Comparison of ENCODE assay signal across 9 mouse cellular contexts in genomic region chr6:55177060-55177732, GRCm38 (mm10). TPM values are rescaled to one million over a fixed set of nuclear protein-coding genes. Genes with fewer than 3 reads are reported as not detected.
DNase-seq lines count a peak whose midpoint lies in the region; ATAC-seq and TF ChIP-seq lines count a peak whose summit lies in the region.
"Had no signal": no experiment of that assay in that cellular context is flagged by ENCODE, and none has a peak within 500 bp of the region (broad histone marks: within the 10 kb centered on the region; RNA-seq: fewer than 3 reads in every experiment).

No protein-coding gene starts in this region.

- no peaks in the 10 kb centered on the region for H3K4me1 ChIP-seq in intestine, postnatal 0 days (replicated peaks; ENCODE audit: control insufficient read depth, insufficient read depth, low read length)
- peaks cover 4% of the 10 kb centered on the region; the same call in 1 of the 2 replicates for H3K4me1 ChIP-seq in intestine, embryonic 16.5 days (ENCODE audit: control insufficient read depth, insufficient read depth, low read length)
- H3K4me1 ChIP-seq in E14TG2a.4 (replicated peaks; ENCODE audit: low read depth, low read length), result no peaks in the 10 kb centered on the region
- H3K4me1 ChIP-seq in forebrain, embryonic 15.5 days, result no peaks in the 10 kb centered on the region

- no peak overlapping the region for H3K4me2 ChIP-seq in intestine, postnatal 0 days (replicated peaks; ENCODE audit: low read depth)
- H3K4me2 ChIP-seq in intestine, embryonic 16.5 days (ENCODE audit: low read depth, low read length), result no peak overlapping the region
- no peak overlapping the region for H3K4me2 ChIP-seq in forebrain, embryonic 15.5 days (replicated peaks)
- H3K4me2 ChIP-seq: neural tube, embryonic 12.5 days had no signal

- no peaks in the 10 kb centered on the region for H3K36me3 ChIP-seq in intestine, postnatal 0 days (ENCODE audit: control insufficient read depth, insufficient read depth)
- H3K36me3 ChIP-seq in intestine, embryonic 16.5 days (ENCODE audit: control insufficient read depth, insufficient read depth, low read length), result no peaks in the 10 kb centered on the region
- H3K36me3 ChIP-seq in E14TG2a.4 (ENCODE audit: insufficient read depth, low read length), result no peaks in the 10 kb centered on the region
- no peaks in the 10 kb centered on the region for H3K36me3 ChIP-seq in forebrain, embryonic 15.5 days
- H3K36me3 ChIP-seq: neural tube, embryonic 12.5 days had no signal

- no peak overlapping the region for H3K9ac ChIP-seq in intestine, postnatal 0 days (ENCODE audit: low read depth, low read length)
- H3K9ac ChIP-seq in intestine, embryonic 16.5 days (ENCODE audit: low read depth, low read length), result no peak overlapping the region
- no peak overlapping the region for H3K9ac ChIP-seq in forebrain, embryonic 15.5 days (replicated peaks)
- H3K9ac ChIP-seq: neural tube, embryonic 12.5 days had no signal

- no peak overlapping the region for H3K27ac ChIP-seq in intestine, postnatal 0 days (ENCODE audit: low read depth, low read length)
- no peak overlapping the region for H3K27ac ChIP-seq in intestine, embryonic 16.5 days (ENCODE audit: low read length)
- no peak overlapping the region for H3K27ac ChIP-seq in forebrain, embryonic 15.5 days (replicated peaks)
- H3K27ac ChIP-seq: neural tube, embryonic 12.5 days had no signal

- DNase-seq in 3T3-L1 (ENCODE audit: low read depth, low spot score), result peak; percentile 38
- peak; percentile 16 to 36 for DNase-seq in layer of hippocampus, postnatal 14 days (ENCODE audit: low spot score in 2 of 2)
- DNase-seq in spleen, adult 12 weeks (ENCODE audit: low spot score), result no peak

- ATAC-seq in intestine, postnatal 0 days, result no peak
- no peak for ATAC-seq in intestine, embryonic 16.5 days
- no peak for ATAC-seq in forebrain, embryonic 15.5 days (replicated peaks)
- ATAC-seq in activated CD4-positive, CD25-positive, alpha-beta regulatory T cell, adult 4 months, result no peak

- peak; percentile 59 for TF ChIP-seq CTCF in intestine, postnatal 0 days (IDR thresholded peaks at IDR 0.05; ENCODE audit: low read depth)
- TF ChIP-seq CTCF in E14TG2a.4 (conservative IDR thresholded peaks at IDR 0.05; ENCODE audit: low read length), result peak; percentile 59

- 54% methylated on average over 12 of the region's 12 CpGs for WGBS in intestine, postnatal 0 days
- WGBS in intestine, embryonic 16.5 days, result 47% methylated on average over 12 of the region's 12 CpGs
- 52% methylated on average over 12 of the region's 12 CpGs for WGBS in forebrain, embryonic 15.5 days

- H3K27me3 ChIP-seq in intestine, postnatal 0 days (replicated peaks; ENCODE audit: control insufficient read depth, insufficient read depth, low read length), result no peaks in the 10 kb centered on the region
- no peaks in the 10 kb centered on the region for H3K27me3 ChIP-seq in intestine, embryonic 16.5 days (replicated peaks; ENCODE audit: control insufficient read depth, insufficient read depth, low read length)
- H3K27me3 ChIP-seq in E14TG2a.4 (ENCODE audit: insufficient read depth, low read length), result no peaks in the 10 kb centered on the region; the same call in 1 of the 2 replicates
- no peaks in the 10 kb centered on the region for H3K27me3 ChIP-seq in forebrain, embryonic 15.5 days

- no peaks in the 10 kb centered on the region for H3K9me3 ChIP-seq in intestine, postnatal 0 days (ENCODE audit: control insufficient read depth)
- no peaks in the 10 kb centered on the region for H3K9me3 ChIP-seq in intestine, embryonic 16.5 days (ENCODE audit: control insufficient read depth, low read length)
- peaks cover 2% of the 10 kb centered on the region; the same call in 1 of the 2 replicates for H3K9me3 ChIP-seq in E14TG2a.4 (ENCODE audit: low read length)
- no peaks in the 10 kb centered on the region for H3K9me3 ChIP-seq in forebrain, embryonic 15.5 days
- H3K9me3 ChIP-seq: neural tube, embryonic 12.5 days had no signal

- no peak overlapping the region for H3K4me3 ChIP-seq in intestine, postnatal 0 days (ENCODE audit: low read depth, low read length)
- no peak overlapping the region for H3K4me3 ChIP-seq in intestine, embryonic 16.5 days (ENCODE audit: low read length)
- no peak overlapping the region for H3K4me3 ChIP-seq in E14TG2a.4 (replicated peaks; ENCODE audit: low read length)
- no peak overlapping the region for H3K4me3 ChIP-seq in forebrain, embryonic 15.5 days
- H3K4me3 ChIP-seq: neural tube, embryonic 12.5 days had no signal

RNA-seq across cellular contexts. Expression of gene Inmt, which starts 2.4 kb away (rescaled TPM):
- 0.10 TPM in 1 of 2 replicates, not detected in the other for polyA plus RNA-seq in intestine, postnatal 0 days (2015; fragmentation: Nextera tagmentation; extraction: Ambion mirVana)
- polyA plus RNA-seq in intestine, embryonic 16.5 days (2015; fragmentation: Nextera tagmentation; extraction: Ambion mirVana), result 0.33 TPM in 1 of 2 replicates, not detected in the other
- total RNA-seq in layer of hippocampus, postnatal 14 days (2021), result under 1 TPM in 1 of 2 experiments, not detected in 1; 0.83 TPM
- polyA plus RNA-seq in forebrain, embryonic 15.5 days (2015; fragmentation: Nextera tagmentation; extraction: Ambion mirVana), result not detected in 2 replicates
- polyA plus RNA-seq in activated CD4-positive, CD25-positive, alpha-beta regulatory T cell, adult 4 months (2017; shearing (Covaris generic)), result not detected
- polyA plus RNA-seq: neural tube, embryonic 12.5 days had no signal

RNA-seq across cellular contexts. Expression of gene Mindy4, which starts 26.0 kb away (rescaled TPM):
- polyA plus RNA-seq in intestine, postnatal 0 days (2015; fragmentation: Nextera tagmentation; extraction: Ambion mirVana), result 2.1 and 2.3 TPM in 2 replicates
- polyA plus RNA-seq in intestine, embryonic 16.5 days (2015; fragmentation: Nextera tagmentation; extraction: Ambion mirVana), result 5.8 and 6.4 TPM in 2 replicates
- 10 to 100 TPM in 1 of 2 experiments, 1 to 10 TPM in 1; 10.0 to 11.9 TPM for total RNA-seq in layer of hippocampus, postnatal 14 days (2021)
- polyA plus RNA-seq in forebrain, embryonic 15.5 days (2015; fragmentation: Nextera tagmentation; extraction: Ambion mirVana), result 14.9 and 17.4 TPM in 2 replicates
- polyA plus RNA-seq in activated CD4-positive, CD25-positive, alpha-beta regulatory T cell, adult 4 months (2017; shearing (Covaris generic)), result under 1 TPM in 1 of 2 experiments, not detected in 1; 0.19 TPM

RNA-seq across cellular contexts. Expression of gene Crhr2, which starts 44.4 kb away (rescaled TPM):
- 0.10 and 0.20 TPM in 2 replicates for polyA plus RNA-seq in intestine, postnatal 0 days (2015; fragmentation: Nextera tagmentation; extraction: Ambion mirVana)
- polyA plus RNA-seq in intestine, embryonic 16.5 days (2015; fragmentation: Nextera tagmentation; extraction: Ambion mirVana), result 0.22 TPM in 2 replicates
- 1 to 10 TPM; 3.5 to 4.1 TPM for total RNA-seq in layer of hippocampus, postnatal 14 days (2021)
- 0.60 and 0.65 TPM in 2 replicates for polyA plus RNA-seq in forebrain, embryonic 15.5 days (2015; fragmentation: Nextera tagmentation; extraction: Ambion mirVana)
- polyA plus RNA-seq in activated CD4-positive, CD25-positive, alpha-beta regulatory T cell, adult 4 months (2017; shearing (Covaris generic)), result not detected
